Mouse (Mus musculus): ENCODE measurements around the gene Marcksl1. TPM values are rescaled to one million over a fixed set of nuclear protein-coding genes. Genes with fewer than 3 reads are reported as not detected.
"Not testable (repeated sequence)": the region's sequence is repeated elsewhere in the genome, so short reads cannot be mapped to it uniquely, and the experiment has no call there.

Gene Marcksl1
- polyA plus RNA-seq, 1 experiment from 2014 or later, result 847 TPM

DNA sequence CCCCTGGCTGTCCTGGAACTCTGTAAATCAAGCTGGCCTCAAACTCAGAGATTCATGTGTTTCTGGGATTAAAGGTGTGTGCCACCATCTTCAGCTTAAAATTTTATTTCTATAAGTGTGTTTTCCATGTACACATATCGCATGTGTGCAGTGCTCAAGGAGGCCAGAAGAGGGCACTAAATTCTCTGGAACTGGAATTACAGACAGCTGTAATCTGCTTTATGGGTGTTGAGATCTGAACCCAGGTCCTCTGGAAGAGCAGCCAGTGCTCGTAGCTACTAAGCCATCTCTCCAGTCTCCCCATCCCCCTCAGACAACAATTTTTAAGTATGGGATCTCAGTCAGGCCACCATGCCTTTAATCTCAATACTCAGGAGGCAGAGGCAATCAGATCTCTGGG lies 35.9 kb downstream of the Marcksl1 start:
- no peaks in the 10 kb centered on the region for H3K4me1 ChIP-seq (ENCODE audit: insufficient read depth)
- peak; percentile 51 for TF ChIP-seq CTCF (IDR thresholded peaks at IDR 0.05; ENCODE audit: low read depth)
- ATAC-seq (ENCODE audit: insufficient read depth) (no peak), DNase-seq (peak; percentile 62)
- no peak overlapping the region for H3K27ac ChIP-seq (ENCODE audit: low read depth)
- no peak overlapping the region for H3K4me2 ChIP-seq
- no peak overlapping the region for H3K4me3 ChIP-seq (ENCODE audit: low read depth, low read length)
- no peaks in the 10 kb centered on the region for H3K9me3 ChIP-seq (ENCODE audit: low read depth, low read length)
- H3K27me3 ChIP-seq (ENCODE audit: insufficient read depth, low read length), result no peaks in the 10 kb centered on the region
- H3K9ac ChIP-seq, result no peak overlapping the region
- H3K36me3 ChIP-seq (ENCODE audit: insufficient read depth), result no peaks in the 10 kb centered on the region
- WGBS, result 95% methylated on average over 2 of the region's 2 CpGs

DNA sequence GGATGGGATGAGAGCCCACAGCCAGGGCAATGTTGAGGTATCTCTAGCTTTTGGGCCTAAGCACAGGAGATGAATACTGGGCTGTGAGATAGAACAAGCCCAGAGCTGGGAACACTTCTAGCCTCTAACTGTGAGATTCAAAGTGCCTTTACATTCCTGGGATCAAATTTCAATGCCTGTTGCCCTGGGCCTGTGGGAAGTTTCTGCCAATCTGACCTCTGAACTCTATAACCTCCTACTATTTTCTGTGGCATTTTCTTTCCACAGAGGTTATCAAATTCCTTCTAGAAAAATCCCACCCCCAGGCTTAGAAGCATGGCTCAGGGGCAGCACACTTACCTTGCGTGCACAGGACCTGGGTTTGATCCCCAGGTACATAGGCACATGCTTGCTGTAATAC lies 36.9 kb downstream of the Marcksl1 start:
- Histone ChIP-seq H3K4me3 (ENCODE audit: low read depth, low read length) (no peak overlapping the region), H3K4me1 (ENCODE audit: insufficient read depth) (no peaks in the 10 kb centered on the region), H3K27ac (ENCODE audit: low read depth) (no peak overlapping the region), H3K27me3 (ENCODE audit: insufficient read depth, low read length) (no peaks in the 10 kb centered on the region), H3K9ac (no peak overlapping the region), H3K4me2 (no peak overlapping the region), H3K36me3 (ENCODE audit: insufficient read depth) (no peaks in the 10 kb centered on the region), H3K9me3 (ENCODE audit: low read depth, low read length) (no peaks in the 10 kb centered on the region)
- TF ChIP-seq CTCF (IDR thresholded peaks at IDR 0.05; ENCODE audit: low read depth), result no peak
- ATAC-seq (ENCODE audit: insufficient read depth), result no peak
- WGBS, result 47% methylated on average over 1 of the region's 1 CpGs
- no peak for DNase-seq

DNA sequence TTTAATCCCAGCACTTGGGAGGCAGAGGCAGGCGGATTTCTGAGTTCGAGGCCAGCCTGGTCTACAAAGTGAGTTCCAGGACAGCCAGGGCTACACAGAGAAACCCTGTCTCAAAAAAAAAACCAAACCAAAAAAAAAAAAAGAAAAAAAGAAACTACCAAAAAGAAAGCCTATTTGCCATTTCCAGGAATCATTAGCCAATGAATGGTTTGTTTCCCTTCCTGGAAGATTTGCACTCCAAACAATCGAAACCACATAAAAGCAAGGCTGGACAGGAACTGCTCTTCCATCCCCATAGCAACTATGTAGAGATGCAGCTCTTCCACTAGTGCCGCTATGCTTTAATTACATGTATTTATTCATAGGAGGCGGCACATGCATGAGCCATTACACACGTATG lies 41.1 kb downstream of the Marcksl1 start:
- WGBS, result 82% methylated on average over 5 of the region's 6 CpGs
- ATAC-seq (ENCODE audit: insufficient read depth), result not testable (repeated sequence)

GRCm38 (mm10) chr4:129555421-129555861 lies 42.1 kb downstream of the Marcksl1 start:
- 0 out of 2 replicates have a peak overlapping the region, but pooled peaks have one; percentile 36 for H3K27ac ChIP-seq (ENCODE audit: low read depth)
- TF ChIP-seq CTCF (IDR thresholded peaks at IDR 0.05; ENCODE audit: low read depth), result peak; percentile 73
- no peaks in the 10 kb centered on the region for H3K9me3 ChIP-seq (ENCODE audit: low read depth, low read length)
- peak overlapping the region; percentile 92 for H3K4me2 ChIP-seq
- peak overlapping the region; percentile 50 for H3K4me3 ChIP-seq (ENCODE audit: low read depth, low read length)
- H3K9ac ChIP-seq, result peak overlapping the region; percentile 56
- peaks cover 13% of the 10 kb centered on the region for H3K4me1 ChIP-seq (ENCODE audit: insufficient read depth)
- DNase-seq, result peak; percentile 70
- H3K36me3 ChIP-seq (ENCODE audit: insufficient read depth), result no peaks in the 10 kb centered on the region
- 6% methylated on average over 16 of the region's 16 CpGs for WGBS
- ATAC-seq (ENCODE audit: insufficient read depth), result no peak
- H3K27me3 ChIP-seq (ENCODE audit: insufficient read depth, low read length), result no peaks in the 10 kb centered on the region

More for the DNA sequence above, 41.1 kb downstream of the Marcksl1 start:
- H3K36me3 ChIP-seq (ENCODE audit: insufficient read depth); H3K9ac ChIP-seq; H3K27me3 ChIP-seq (ENCODE audit: insufficient read depth, low read length); H3K4me2 ChIP-seq; H3K9me3 ChIP-seq (ENCODE audit: low read depth, low read length); DNase-seq; H3K4me3 ChIP-seq (ENCODE audit: low read depth, low read length); H3K27ac ChIP-seq (ENCODE audit: low read depth): not testable (repeated sequence)
- H3K4me1 ChIP-seq (ENCODE audit: insufficient read depth), result peaks cover 13% of the 10 kb centered on the region

DNA sequence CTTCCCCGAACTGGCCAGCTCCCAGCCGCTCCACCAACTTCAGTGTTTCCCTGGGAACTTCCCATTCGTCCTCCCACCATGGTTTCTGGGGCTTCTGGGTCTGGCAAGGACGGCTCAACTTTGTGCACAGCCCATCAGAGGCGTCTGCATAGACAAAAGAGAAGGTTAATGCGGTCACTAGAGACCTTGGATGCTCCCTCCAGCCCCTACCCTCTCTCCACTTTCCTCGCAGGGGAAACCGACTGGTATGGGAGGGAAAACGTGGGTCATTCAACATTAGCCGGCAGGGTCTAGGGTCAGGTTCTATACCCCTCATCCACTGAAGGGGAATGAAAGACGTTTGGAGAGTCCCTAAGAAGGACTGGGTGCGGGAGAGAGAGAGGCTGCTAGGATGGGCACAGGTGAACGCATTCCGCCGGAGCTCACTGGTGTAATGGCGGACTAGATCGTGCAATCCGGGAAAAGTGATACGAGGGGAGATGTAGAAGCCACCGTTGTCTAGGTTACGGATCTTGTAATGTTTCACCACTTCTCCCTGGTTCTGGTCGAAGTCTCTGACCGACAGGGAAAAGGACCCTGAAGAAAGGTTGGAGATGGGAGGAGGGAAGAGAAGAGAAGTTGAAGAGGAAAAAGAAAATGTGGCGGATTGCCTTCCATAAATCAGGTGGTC lies 42.6 kb downstream of the Marcksl1 start:
- Histone ChIP-seq H3K9ac (peak overlapping the region; percentile 56), H3K9me3 (ENCODE audit: low read depth, low read length) (no peaks in the 10 kb centered on the region), H3K27me3 (ENCODE audit: insufficient read depth, low read length) (no peaks in the 10 kb centered on the region), H3K36me3 (ENCODE audit: insufficient read depth) (no peaks in the 10 kb centered on the region), H3K27ac (ENCODE audit: low read depth) (peak overlapping the region; percentile 36; the same call in 1 of the 2 replicates), H3K4me3 (ENCODE audit: low read depth, low read length) (peak overlapping the region; percentile 50), H3K4me2 (peak overlapping the region; percentile 92), H3K4me1 (ENCODE audit: insufficient read depth) (peaks cover 13% of the 10 kb centered on the region)
- WGBS, result under 1% methylated on average over 24 of the region's 24 CpGs
- TF ChIP-seq CTCF (IDR thresholded peaks at IDR 0.05; ENCODE audit: low read depth), result no peak
- peak; percentile 62 for ATAC-seq (ENCODE audit: insufficient read depth)
- peak; percentile 23 for DNase-seq

- peak; percentile 97 for DNase-seq
- no peaks in the 10 kb centered on the region for H3K27me3 ChIP-seq (ENCODE audit: insufficient read depth, low read length)
- peaks cover 13% of the 10 kb centered on the region for H3K4me1 ChIP-seq (ENCODE audit: insufficient read depth)
- ATAC-seq (ENCODE audit: insufficient read depth), result peak; percentile 68
- H3K9me3 ChIP-seq (ENCODE audit: low read depth, low read length), result no peaks in the 10 kb centered on the region
- WGBS, result 7% methylated on average over 33 of the region's 33 CpGs
- no peaks in the 10 kb centered on the region for H3K36me3 ChIP-seq (ENCODE audit: insufficient read depth)
- H3K4me3 ChIP-seq (ENCODE audit: low read depth, low read length), result peak overlapping the region; percentile 50
- peak overlapping the region; percentile 69; the same call in 1 of the 2 replicates for H3K27ac ChIP-seq (ENCODE audit: low read depth)
- no peak for TF ChIP-seq CTCF (IDR thresholded peaks at IDR 0.05; ENCODE audit: low read depth)
- H3K4me2 ChIP-seq, result peak overlapping the region; percentile 92
- H3K9ac ChIP-seq, result peak overlapping the region; percentile 59
These were observed 43.3 kb downstream of the Marcksl1 start for GRCm38 (mm10) chr4:129556532-129557223.

GRCm38 (mm10) chr4:129557256-129557808 lies 44.0 kb downstream of the Marcksl1 start:
- Histone ChIP-seq H3K9ac (peak overlapping the region; percentile 59; the same call in 1 of the 2 replicates), H3K4me2 (peak overlapping the region; percentile 92), H3K4me3 (ENCODE audit: low read depth, low read length) (peak overlapping the region; percentile 50; the same call in 1 of the 2 replicates), H3K4me1 (ENCODE audit: insufficient read depth) (peaks cover 13% of the 10 kb centered on the region), H3K36me3 (ENCODE audit: insufficient read depth) (no peaks in the 10 kb centered on the region), H3K9me3 (ENCODE audit: low read depth, low read length) (no peaks in the 10 kb centered on the region), H3K27ac (ENCODE audit: low read depth) (0 out of 2 replicates have a peak overlapping the region, but pooled peaks have one; percentile 69), H3K27me3 (ENCODE audit: insufficient read depth, low read length) (no peaks in the 10 kb centered on the region)
- no peak for TF ChIP-seq CTCF (IDR thresholded peaks at IDR 0.05; ENCODE audit: low read depth)
- DNase-seq, result no peak
- peak; percentile 19; the same call in 1 of the 2 replicates for ATAC-seq (ENCODE audit: insufficient read depth)
- WGBS, result 57% methylated on average over 9 of the region's 9 CpGs
